Mouse (Mus musculus): ENCODE data around the gene Leo1. TPM values are rescaled to one million over a fixed set of nuclear protein-coding genes. Genes with fewer than 3 reads are reported as not detected.

Leo1 gene
- total and polyA plus RNA-seq, 3 experiments, result 43.1 to 60.7 (median 49.9) TPM

DNA sequence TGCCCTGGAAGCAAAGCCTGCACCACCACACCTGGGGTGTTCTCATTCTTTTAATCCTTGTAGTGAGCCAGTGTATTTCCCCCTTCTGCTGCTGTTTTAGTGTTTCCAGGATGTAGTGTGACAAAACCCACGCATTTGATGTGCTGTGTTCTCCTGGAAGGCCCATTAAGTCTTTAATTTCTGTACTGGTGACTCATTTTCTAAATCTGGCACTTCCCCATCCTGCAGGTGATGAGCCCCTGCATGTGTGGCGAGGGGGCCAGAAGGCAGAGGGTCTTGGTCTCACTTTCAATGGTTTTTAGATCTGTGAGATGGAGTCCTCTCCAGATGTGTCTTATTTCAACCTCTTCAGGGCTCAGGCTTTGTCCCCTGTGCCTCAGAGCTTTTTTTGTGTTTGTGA, 12.7 kb downstream of the Leo1 start:
- TF ChIP-seq PAX5 (IDR thresholded peaks at IDR 0.05; ENCODE audit: low read length) (no peak), TCF12 (IDR thresholded peaks at IDR 0.05; ENCODE audit: low read depth, low read length) (peak; percentile 94), ZMIZ1 (IDR thresholded peaks at IDR 0.05; ENCODE audit: low read depth, low read length) (peak; percentile 75; the same call in 1 of the 2 replicates), CTCF (conservative IDR thresholded peaks at IDR 0.05 in 1 of 2, IDR thresholded peaks at IDR 0.05 in 1 of 2; ENCODE audit: low read depth in 2 of 2, low read length in 2 of 2) (no peak), JUND (conservative IDR thresholded peaks at IDR 0.05; ENCODE audit: low read depth, low read length) (peak; percentile 91), GABPA (IDR thresholded peaks at IDR 0.05; ENCODE audit: insufficient replicate concordance, low read depth, low read length) (no peak), MXI1 (IDR thresholded peaks at IDR 0.05; ENCODE audit: low read depth, low read length) (peak; percentile 86), EP300 (IDR thresholded peaks at IDR 0.05; ENCODE audit: low read length) (peak; percentile 97), ETS1 (conservative IDR thresholded peaks at IDR 0.05; ENCODE audit: low read depth, low read length) (peak; percentile 92), NRF1 (IDR thresholded peaks at IDR 0.05; ENCODE audit: low read depth, low read length) (0 out of 2 replicates have a peak, but pooled peaks have one; percentile 17), USF1 (IDR thresholded peaks at IDR 0.05; ENCODE audit: low read depth, low read length) (no peak), MYC (IDR thresholded peaks at IDR 0.05; ENCODE audit: low read depth, low read length) (peak; percentile 69), CHD2 (IDR thresholded peaks at IDR 0.05; ENCODE audit: low read length) (peak; percentile 69), POLR2AphosphoS2 (IDR thresholded peaks at IDR 0.05; ENCODE audit: low read depth, low read length) (no peak), SIN3A (IDR thresholded peaks at IDR 0.05; ENCODE audit: low read length) (peak; percentile 85), MAX (IDR thresholded peaks at IDR 0.05; ENCODE audit: low read length) (peak; percentile 60; the same call in 1 of the 2 replicates), USF2 (conservative IDR thresholded peaks at IDR 0.05; ENCODE audit: low read depth, low read length) (no peak), ZC3H11A (IDR thresholded peaks at IDR 0.05; ENCODE audit: low read depth, low read length) (no peak), BHLHE40 (IDR thresholded peaks at IDR 0.05; ENCODE audit: low read depth, low read length) (peak; percentile 93), TBP (conservative IDR thresholded peaks at IDR 0.05; ENCODE audit: low read depth, low read length) (no peak), ZKSCAN1 (IDR thresholded peaks at IDR 0.05; ENCODE audit: borderline replicate concordance, low read depth, low read length) (no peak), RCOR1 (conservative IDR thresholded peaks at IDR 0.05; ENCODE audit: low read depth, low read length) (peak; percentile 67), RAD21 (IDR thresholded peaks at IDR 0.05; ENCODE audit: low read depth, low read length) (no peak), MAZ (IDR thresholded peaks at IDR 0.05; ENCODE audit: low read depth, low read length) (peak; percentile 91), ZNF384 (IDR thresholded peaks at IDR 0.05; ENCODE audit: low read depth, low read length) (no peak), E2F4 (IDR thresholded peaks at IDR 0.05; ENCODE audit: insufficient replicate concordance, low read depth, low read length) (0 out of 2 replicates have a peak, but pooled peaks have one; percentile 54), KAT2A (IDR thresholded peaks at IDR 0.05; ENCODE audit: insufficient replicate concordance, low read length) (0 out of 2 replicates have a peak, but pooled peaks have one; percentile 20), MAFK (IDR thresholded peaks at IDR 0.05; ENCODE audit: insufficient replicate concordance, low read length) (0 out of 2 replicates have a peak, but pooled peaks have one; percentile 63), MEF2A (IDR thresholded peaks at IDR 0.05; ENCODE audit: borderline replicate concordance, low read depth, low read length) (peak; percentile 99), ELF1 (IDR thresholded peaks at IDR 0.05; ENCODE audit: low read depth, low read length) (peak; percentile 57), SMC3 (IDR thresholded peaks at IDR 0.05; ENCODE audit: low read depth, low read length) (no peak), UBTF (IDR thresholded peaks at IDR 0.05; ENCODE audit: low read depth, low read length) (no peak), IRF4 (IDR thresholded peaks at IDR 0.05; ENCODE audit: low read depth, low read length) (peak; percentile 73), HCFC1 (IDR thresholded peaks at IDR 0.05; ENCODE audit: low read depth, low read length) (no peak), NELFE (IDR thresholded peaks at IDR 0.05; ENCODE audit: low read depth, low read length) (0 out of 2 replicates have a peak, but pooled peaks have one; percentile 34), POLR2A (IDR thresholded peaks at IDR 0.05; ENCODE audit: low read depth, low read length) (0 out of 2 replicates have a peak, but pooled peaks have one; percentile 9), JUN (IDR thresholded peaks at IDR 0.05; ENCODE audit: insufficient read depth, low read depth, low read length) (peak; percentile 93), CHD1 (IDR thresholded peaks at IDR 0.05; ENCODE audit: low read depth, low read length) (0 out of 2 replicates have a peak, but pooled peaks have one; percentile 85)
- dilution Hi-C loops (cut with MboI; ENCODE audit: extremely low pct_ligation_motif_present, extremely low pct_unique_long_range_greater_than_20kb, low sequenced_read_pairs), result no loop called here
- no peaks in the 10 kb centered on the region; the same call in 1 of the 2 replicates for H3K79me2 ChIP-seq (replicated peaks; ENCODE audit: control insufficient read depth, extremely low read depth, insufficient read depth, poor library complexity, severe bottlenecking)
- peak overlapping the region; percentile 97 for H3K27ac ChIP-seq (ENCODE audit: insufficient read depth, low read depth)
- in situ Hi-C loops (cut with MboI; ENCODE audit: low pct_ligation_motif_present, low pct_unique_long_range_greater_than_20kb, low sequenced_read_pairs), result no loop called here
- DNase-seq (ENCODE audit: extremely low read depth), result peak; percentile 72
- H3K9me3 ChIP-seq (replicated peaks; ENCODE audit: low read length), result peaks cover 9% of the 10 kb centered on the region
- H3K4me3 ChIP-seq (replicated peaks in 1 of 3; ENCODE audit: low read depth in 2 of 3, low read length in 2 of 3, poor library complexity in 1 of 3), result peak overlapping the region in 2 of 3 experiments; percentile 19 to 45
- H3K4me2 ChIP-seq (ENCODE audit: insufficient read depth, low read depth, poor library complexity, severe bottlenecking), result peak overlapping the region; percentile 66
- H3K9ac ChIP-seq (ENCODE audit: insufficient read depth, low read depth), result peak overlapping the region; percentile 15; the same call in 1 of the 2 replicates
- peaks cover 65 to 74% of the 10 kb centered on the region in 2 experiments for H3K36me3 ChIP-seq (replicated peaks in 1 of 2; ENCODE audit: control insufficient read depth in 1 of 2, insufficient read depth in 1 of 2, low read length in 1 of 2)
- H3K4me1 ChIP-seq (ENCODE audit: control insufficient read depth in 1 of 2, insufficient read depth in 2 of 2), result peaks cover 18 to 45% of the 10 kb centered on the region in 2 experiments
- H3K27me3 ChIP-seq (replicated peaks), result no peaks in the 10 kb centered on the region
